In the genomic region with DNA sequence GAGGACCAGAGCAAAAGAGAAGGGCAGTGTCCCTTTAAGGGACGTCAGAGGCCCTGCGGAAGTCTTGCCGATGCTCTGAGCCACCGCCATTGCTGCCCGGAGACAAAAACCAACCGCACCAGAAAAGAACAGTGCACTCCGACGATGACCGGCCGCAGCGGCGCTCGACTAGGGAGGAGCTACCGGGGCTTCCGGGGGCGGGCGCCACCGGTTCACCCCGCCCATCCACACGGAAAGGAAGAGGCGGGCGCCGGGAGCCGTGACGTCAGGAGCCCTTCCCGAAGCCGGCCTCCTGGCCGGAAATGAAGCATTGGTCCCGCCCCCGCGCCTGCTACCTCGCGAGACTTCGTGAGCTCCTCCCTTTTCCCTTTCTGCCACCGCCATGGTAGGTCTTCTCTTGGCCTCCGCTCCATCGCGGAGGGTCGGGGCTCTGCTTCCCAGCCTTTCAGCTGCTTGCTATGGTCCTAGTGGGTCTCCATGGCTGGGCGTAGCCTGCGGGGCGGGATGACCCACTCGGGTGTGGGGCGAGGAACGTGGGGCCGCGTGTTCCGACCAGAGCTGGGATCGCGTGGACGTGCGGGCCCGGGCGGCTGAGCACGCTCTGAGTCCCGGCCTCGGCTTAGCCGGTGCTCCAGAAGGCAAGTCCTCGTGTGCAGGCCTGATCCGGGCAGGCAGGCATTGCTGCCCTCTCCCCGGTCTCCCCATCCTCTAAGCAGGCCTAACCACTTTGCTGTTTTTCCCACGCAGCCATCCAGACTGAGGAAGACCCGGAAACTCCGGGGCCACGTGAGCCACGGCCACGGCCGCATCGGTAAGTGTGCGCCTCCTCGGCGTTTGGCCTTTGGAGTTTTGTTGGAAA, we compare ENCODE assay signal across 8 mouse cellular contexts. TPM values are rescaled to one million over a fixed set of nuclear protein-coding genes. Genes with fewer than 3 reads are reported as not detected.
DNase-seq lines count a peak whose midpoint lies in the region; ATAC-seq and TF ChIP-seq lines count a peak whose summit lies in the region.

A gene (plus strand): TSS at position 310 of the 859 bp plus-strand sequence.

- WGBS in hindbrain, postnatal 0 days: under 1% methylated on average over 70 of the region's 72 CpGs

- H3K9ac ChIP-seq in hindbrain, postnatal 0 days (replicated peaks; ENCODE audit: low read length): peak within 1 kb of the TSS; percentile 85

- no peaks in the 10 kb centered on the region for H3K27me3 ChIP-seq in hindbrain, postnatal 0 days (ENCODE audit: insufficient read depth, low read length)

- no peaks in the 10 kb centered on the region for H3K9me3 ChIP-seq in hindbrain, postnatal 0 days (ENCODE audit: low read length)

- DNase-seq in ZHBTc4 (ENCODE audit: low read depth, low spot score): peak; percentile 99
- DNase-seq in gastrocnemius, adult 2 months: peak; percentile 99
- peak; percentile 100 for DNase-seq in hindbrain, postnatal 0 days (ENCODE audit: low spot score)
- DNase-seq in left cerebral cortex, adult 2 months (ENCODE audit: extremely low spot score in 1 of 2, low spot score in 2 of 2): peak; percentile 99
- peak; percentile 99 for DNase-seq in right cerebral cortex, adult 2 months (ENCODE audit: low spot score in 2 of 2)
- DNase-seq in urinary bladder, postnatal 14 days (ENCODE audit: low spot score): peak; percentile 99

- peak within 1 kb of the TSS; percentile 84 for H3K4me3 ChIP-seq in gastrocnemius, adult 2 months
- H3K4me3 ChIP-seq in hindbrain, postnatal 0 days (ENCODE audit: low read length): peak within 1 kb of the TSS; percentile 73
- H3K4me3 ChIP-seq in left cerebral cortex, adult 2 months: peak within 1 kb of the TSS; percentile 91

- H3K4me1 ChIP-seq in hindbrain, postnatal 0 days (ENCODE audit: insufficient read depth, low read length): peaks cover 12% of the 10 kb centered on the region

- H3K4me2 ChIP-seq in hindbrain, postnatal 0 days (ENCODE audit: low read depth, low read length): peak within 1 kb of the TSS; percentile 95

- 0 out of 2 replicates have a peak, but pooled peaks have one; percentile 3 for TF ChIP-seq CTCF in gastrocnemius, adult 2 months (IDR thresholded peaks at IDR 0.05)
- TF ChIP-seq CTCF in hindbrain, postnatal 0 days (IDR thresholded peaks at IDR 0.05; ENCODE audit: low read depth): peak; percentile 19
- TF ChIP-seq CTCF in left cerebral cortex, adult 2 months (IDR thresholded peaks at IDR 0.05): no peak; the same call in 1 of the 2 replicates

- peak; percentile 88 for ATAC-seq in common myeloid progenitor, adult 5-6 weeks (replicated peaks; ENCODE audit: low read depth, poor library complexity, severe bottlenecking)
- peak; percentile 97 for ATAC-seq in hindbrain, postnatal 0 days
- ATAC-seq in megakaryocyte, adult 5-6 weeks (ENCODE audit: poor library complexity, severe bottlenecking): peak; percentile 92

- H3K27ac ChIP-seq in gastrocnemius, adult 2 months: peak within 1 kb of the TSS; percentile 95
- peak within 1 kb of the TSS; percentile 96 for H3K27ac ChIP-seq in hindbrain, postnatal 0 days
- H3K27ac ChIP-seq in left cerebral cortex, adult 2 months: peak within 1 kb of the TSS; percentile 99

- intact Hi-C loops in gastrocnemius, adult 2 months (cut with DNase I): loop anchor here (5.0 kb wide), 1 partner anchor 77 kb away; no protein-coding TSS in a partner anchor
- intact Hi-C loops in left cerebral cortex, adult 2 months (cut with DNase I): loop anchor here (1.0 to 2.0 kb wide), 3 partner anchors 26 to 98 kb away; no protein-coding TSS in a partner anchor

- peaks cover 38% of the 10 kb centered on the region for H3K36me3 ChIP-seq in hindbrain, postnatal 0 days (ENCODE audit: insufficient read depth, low read length)

RNA-seq across cellular contexts. Expression of the gene that starts here (rescaled TPM):
- 1,056 and 1,216 TPM in 2 replicates for total RNA-seq in common myeloid progenitor, adult 5-6 weeks (2017)
- 100 to 1,000 TPM in 1 of 2 experiments, 10 to 100 TPM in 1; 78.8 to 109 TPM for total RNA-seq in gastrocnemius, adult 2 months (2021)
- total RNA-seq in hindbrain, postnatal 0 days (2014; rRNA removed): 337 and 346 TPM in 2 replicates
- polyA plus RNA-seq in hindbrain, postnatal 0 days (2015; fragmentation: Nextera tagmentation; extraction: Ambion mirVana): 100 and 104 TPM in 2 replicates
- 100 to 1,000 TPM; 145 to 147 TPM for total RNA-seq in left cerebral cortex, adult 2 months (2021)
- total RNA-seq in megakaryocyte, adult 5-6 weeks (2015): 370 and 392 TPM in 2 replicates
- 556 and 612 TPM in 2 replicates for total RNA-seq in megakaryocyte, adult 5-6 weeks (2017)

Comparison
In these comparisons a context has a peak if more than half of its experiments do, and no peak if none do; other contexts are left out.
1. Peak in every context shown above with its lines: DNase-seq, ATAC-seq, H3K4me3 ChIP-seq and H3K27ac ChIP-seq.